Mouse (Mus musculus): ENCODE data around the gene Olfr339. TPM values are rescaled to one million over a fixed set of nuclear protein-coding genes. Genes with fewer than 3 reads are reported as not detected.
"Not testable (repeated sequence)": the region's sequence is repeated elsewhere in the genome, so short reads cannot be mapped to it uniquely, and the experiment has no call there.

The Olfr339 gene
- not detected for total RNA-seq (2021)
- polyA plus RNA-seq (2012; rRNA removed): not detected in 2 replicates
- long read RNA-seq: 0 reads

GRCm38 (mm10) chr2:36418647-36419046 lies at the start of gene Olfr339:
TSS of gene Olfr339 (plus strand) at chr2:36418947.
- DNase-seq: no peak

DNA sequence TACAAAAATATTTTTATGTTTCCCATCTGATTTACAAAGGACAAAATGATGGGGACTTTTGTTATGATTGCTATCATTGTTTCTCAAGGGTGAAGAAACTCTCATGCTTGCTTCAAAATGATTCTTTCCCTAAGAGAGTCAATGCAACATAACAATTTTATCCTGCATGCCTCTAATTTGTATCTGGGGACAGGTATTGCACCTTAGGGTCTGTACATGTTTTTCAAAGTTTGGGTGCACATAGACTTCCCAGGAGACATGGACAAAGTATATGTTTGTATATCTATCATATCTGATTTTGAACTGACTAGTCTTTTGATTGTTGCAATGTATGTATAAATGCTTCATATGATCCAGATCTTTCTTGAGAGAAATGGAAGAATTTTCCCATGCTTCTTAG lies 45.5 kb upstream of the Olfr339 start, which contains the start of gene Olfr338:
Olfr338 (plus strand) TSS at position 301 of the 400 bp plus-strand sequence.
- no peak for DNase-seq

- not testable (repeated sequence) for DNase-seq
Observed at GRCm38 (mm10) chr2:36415174-36415573, 3.6 kb upstream of the Olfr339 start.

DNA sequence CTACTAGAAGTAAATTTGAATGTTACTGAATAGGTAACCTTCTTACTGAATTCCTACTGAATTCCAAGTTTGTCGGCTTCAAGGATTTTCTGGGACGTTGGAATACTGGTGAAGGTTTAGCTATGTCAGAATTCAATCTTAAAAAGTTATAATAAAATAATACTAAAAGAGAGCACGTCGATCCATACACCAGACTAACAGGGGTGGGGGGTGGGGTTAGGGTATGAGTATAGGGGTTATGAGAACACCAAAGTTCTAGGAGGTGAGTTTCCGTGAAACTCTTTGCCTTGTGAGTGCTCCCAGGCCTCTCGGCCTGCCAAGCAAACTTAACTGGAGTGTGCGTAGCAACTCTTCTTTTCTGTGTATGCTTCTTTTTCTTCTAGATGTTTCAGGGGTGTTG lies 3.2 kb upstream of the Olfr339 start:
- not testable (repeated sequence) for DNase-seq

GRCm38 (mm10) chr2:36452287-36452686 lies 33.5 kb downstream of the Olfr339 start, which contains the start of gene Olfr340:
TSS of gene Olfr340 (plus strand) at chr2:36452587.
- DNase-seq: no peak

DNA sequence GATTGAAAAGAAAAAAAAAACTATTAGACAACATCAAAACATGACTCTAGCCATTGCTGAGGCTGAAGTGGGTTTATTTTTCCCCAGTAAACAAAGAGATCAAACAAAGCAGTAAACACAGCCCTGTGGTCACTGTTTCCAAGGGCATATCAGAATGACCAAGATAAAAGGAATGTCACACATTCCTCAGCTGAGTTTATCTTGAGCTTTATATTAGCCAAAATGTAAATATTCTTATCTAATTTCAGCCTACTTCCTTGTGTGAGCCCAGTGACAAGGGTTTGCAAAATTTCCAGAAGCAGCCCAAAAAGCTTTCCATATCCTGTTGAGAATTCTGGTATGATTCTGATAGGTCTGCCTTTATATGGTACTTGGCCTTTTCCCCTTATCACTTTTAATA lies 54.9 kb downstream of the Olfr339 start:
- no peak for DNase-seq

Other genes with a start within 250 kb of the Olfr339 start
- gene Ptgs1, start 188.5 kb upstream of the Olfr339 start, total RNA-seq (2021): 10 to 100 TPM; 15.0 to 15.6 TPM
- gene Ptgs1, start 188.5 kb upstream of the Olfr339 start, polyA plus RNA-seq (2012; rRNA removed): 17.9 and 26.2 TPM in 2 replicates
- gene Olfr338, start 45.4 kb upstream of the Olfr339 start, total RNA-seq (2021): not detected
- not detected in 2 replicates for gene Olfr338, start 45.4 kb upstream of the Olfr339 start, polyA plus RNA-seq (2012; rRNA removed)
- not detected for gene Olfr340, start 33.6 kb downstream of the Olfr339 start, total RNA-seq (2021)
- gene Olfr340, start 33.6 kb downstream of the Olfr339 start, polyA plus RNA-seq (2012; rRNA removed): not detected in 2 replicates
- gene Olfr341, start 63.5 kb downstream of the Olfr339 start, total RNA-seq (2021): not detected
- not detected in 2 replicates for gene Olfr341, start 63.5 kb downstream of the Olfr339 start, polyA plus RNA-seq (2012; rRNA removed)
- gene Olfr342, start 106.1 kb downstream of the Olfr339 start, total RNA-seq (2021): not detected
- gene Olfr342, start 106.1 kb downstream of the Olfr339 start, polyA plus RNA-seq (2012; rRNA removed): not detected in 2 replicates
- gene Olfr344, start 147.7 kb downstream of the Olfr339 start, total RNA-seq (2021): not detected
- gene Olfr344, start 147.7 kb downstream of the Olfr339 start, polyA plus RNA-seq (2012; rRNA removed): not detected in 2 replicates
- gene Olfr345, start 221.1 kb downstream of the Olfr339 start, total RNA-seq (2021): not detected
- gene Olfr345, start 221.1 kb downstream of the Olfr339 start, polyA plus RNA-seq (2012; rRNA removed): not detected in 2 replicates

Measured in adrenal gland, adult 2 months (tissue).